Mouse (Mus musculus) spleen, adult 2 months (tissue): ENCODE results near the gene Igsf21. TPM values are rescaled to one million over a fixed set of nuclear protein-coding genes. Genes with fewer than 3 reads are reported as not detected.

Experiments
- DNase-seq, 2 experiments: peaks; one replicate each; pipeline versions ENCODE4 v3.0.0 to v3.0.0-alpha.2; 2012 to 2021; ENCODE audit warnings: low spot score in 2 of 2, low read depth in 1 of 2
- H3K27ac ChIP-seq: fragments of 200-500 bp; 2 replicates; pipeline ENCODE4 v1.5.1; 2012; ENCODE audit warnings: low read length, inconsistent platforms; ENCODE audit not compliant: insufficient read depth
- H3K27me3 ChIP-seq: fragments of 200-500 bp; 2 replicates; pipeline ENCODE4 v1.6.1; 2012; ENCODE audit warnings: mild to moderate bottlenecking, moderate library complexity, low read length, inconsistent platforms; ENCODE audit not compliant: control insufficient read depth, insufficient read depth
- H3K36me3 ChIP-seq: fragments of 200-500 bp; 2 replicates; pipeline ENCODE4 v1.6.1; 2012; ENCODE audit warnings: mild to moderate bottlenecking, low read length, inconsistent platforms; ENCODE audit not compliant: control insufficient read depth, insufficient read depth
- H3K4me1 ChIP-seq: fragments of 200-500 bp; 2 replicates; pipeline ENCODE4 v1.6.1; 2011; ENCODE audit warnings: inconsistent platforms; ENCODE audit not compliant: control insufficient read depth, insufficient read depth, insufficient read length
- H3K4me3 ChIP-seq: fragments of 200-500 bp; 2 replicates; pipeline ENCODE4 v1.5.1; 2011; ENCODE audit warnings: mild to moderate bottlenecking, inconsistent platforms; ENCODE audit not compliant: insufficient read depth, insufficient read length; ENCODE audit errors: extremely low read depth
- CTCF ChIP-seq: fragments of 200-500 bp; IDR thresholded peaks from 2 replicates; pipeline ENCODE4 v1.5.1; 2011; ENCODE audit warnings: mild to moderate bottlenecking, inconsistent platforms; ENCODE audit not compliant: insufficient read depth, insufficient read length, insufficient replicate concordance; ENCODE audit errors: extremely low read depth
- POLR2A ChIP-seq: fragments of 200-500 bp; IDR thresholded peaks from 2 replicates; pipeline ENCODE4 v1.6.1; 2011; ENCODE audit warnings: low read depth, low read length, inconsistent platforms
- WGBS: fragments of 180-500 bp; shearing (Covaris S2); methylation state at CpG from one replicate; pipeline ENCODE4 v1.1.7; 2018; 5-methylcytosine and 5-hydroxymethylcytosine counted together
- polyA plus RNA-seq: library from polyadenylated mRNA; depleted of rRNA; stranded (reverse); fragments of >200 nt; gene quantifications from 2 replicates; pipeline ENCODE4 v1.2.3, GENCODE M21; 2012

Gene Igsf21
- polyA plus RNA-seq, 1 experiment: 0.05 TPM

- Histone ChIP-seq H3K27ac (no peak overlapping the region), H3K4me3 (no peak overlapping the region), H3K36me3 (no peaks in the 10 kb centered on the region), H3K27me3 (no peaks in the 10 kb centered on the region), H3K4me1 (no peaks in the 10 kb centered on the region)
- 78% methylated on average over 8 of the region's 8 CpGs for WGBS
- DNase-seq: no peak
- TF ChIP-seq POLR2A (no peak), CTCF (no peak)
These were observed 250.9 kb downstream of the Igsf21 start for GRCm38 (mm10) chr4:139995659-139996058.

- WGBS: 56% methylated on average over 5 of the region's 16 CpGs
- H3K27me3 ChIP-seq: no peaks in the 10 kb centered on the region
- DNase-seq: no peak
These were observed 253.4 kb downstream of the Igsf21 start for GRCm38 (mm10) chr4:139993111-139993755.

GRCm38 (mm10) chr4:139986913-139987312, 259.7 kb downstream of the Igsf21 start:
- no peaks in the 10 kb centered on the region for H3K4me1 ChIP-seq
- H3K27me3 ChIP-seq: no peaks in the 10 kb centered on the region
- H3K27ac ChIP-seq: no peak overlapping the region
- TF ChIP-seq POLR2A: no peak
- no peak for TF ChIP-seq CTCF
- WGBS: 52% methylated on average over 7 of the region's 7 CpGs
- no peak overlapping the region for H3K4me3 ChIP-seq
- no peak for DNase-seq
- no peaks in the 10 kb centered on the region for H3K36me3 ChIP-seq

More at GRCm38 (mm10) chr4:139993111-139993755, 253.4 kb downstream of the Igsf21 start:
- H3K27ac ChIP-seq: no peak overlapping the region
- TF ChIP-seq POLR2A (no peak), CTCF (no peak)
- no peaks in the 10 kb centered on the region for H3K36me3 ChIP-seq
- H3K4me1 ChIP-seq: no peaks in the 10 kb centered on the region
- no peak overlapping the region for H3K4me3 ChIP-seq

- Histone ChIP-seq H3K27me3 (no peaks in the 10 kb centered on the region), H3K36me3 (no peaks in the 10 kb centered on the region), H3K27ac (no peak overlapping the region), H3K4me3 (no peak overlapping the region), H3K4me1 (no peaks in the 10 kb centered on the region)
- DNase-seq: no peak
- TF ChIP-seq CTCF (no peak), POLR2A (no peak)
- WGBS: 56% methylated on average over 5 of the region's 5 CpGs
These were observed 267.9 kb downstream of the Igsf21 start for GRCm38 (mm10) chr4:139978716-139979115.

- DNase-seq: no peak
- no peak overlapping the region for H3K4me3 ChIP-seq
- TF ChIP-seq POLR2A: no peak
- TF ChIP-seq CTCF: no peak
- H3K4me1 ChIP-seq: no peaks in the 10 kb centered on the region
- WGBS: 32% methylated on average over 5 of the region's 5 CpGs
- H3K27me3 ChIP-seq: no peaks in the 10 kb centered on the region
- H3K36me3 ChIP-seq: no peaks in the 10 kb centered on the region
- no peak overlapping the region for H3K27ac ChIP-seq
These were observed 269.2 kb downstream of the Igsf21 start for GRCm38 (mm10) chr4:139977308-139977781.
